Mouse (Mus musculus): ENCODE measurements around the gene Ydjc.

Gene Ydjc

GRCm38 (mm10) chr16:17144339-17144738, at the start of gene Ydjc:
Ydjc (plus strand) TSS chr16:17144621.
- no peak for DNase-seq (ENCODE audit: low read depth in 1 of 2, low spot score in 2 of 2)

- no peak for DNase-seq (ENCODE audit: low read depth in 1 of 2, low spot score in 2 of 2)
Observed at GRCm38 (mm10) chr16:17096938-17097337, 47.5 kb upstream of the Ydjc start.

- DNase-seq (ENCODE audit: low read depth in 1 of 2, low spot score in 2 of 2), result no peak
Observed at GRCm38 (mm10) chr16:17102630-17103220, 41.7 kb upstream of the Ydjc start.

GRCm38 (mm10) chr16:17104600-17104999, 39.8 kb upstream of the Ydjc start:
- DNase-seq (ENCODE audit: low read depth in 1 of 2, low spot score in 2 of 2), result no peak

GRCm38 (mm10) chr16:17110771-17111743, 33.4 kb upstream of the Ydjc start, which contains the start of gene Ppil2:
Ppil2 (minus strand) TSS chr16:17111257.
- peak; percentile 27 to 47 for DNase-seq (ENCODE audit: low read depth in 1 of 2, low spot score in 2 of 2)

GRCm38 (mm10) chr16:17117309-17117799, 27.1 kb upstream of the Ydjc start:
- DNase-seq (ENCODE audit: low read depth in 1 of 2, low spot score in 2 of 2), result no peak

- no peak for DNase-seq (ENCODE audit: low read depth in 1 of 2, low spot score in 2 of 2)
Observed at GRCm38 (mm10) chr16:17121569-17121968, 22.9 kb upstream of the Ydjc start.

GRCm38 (mm10) chr16:17124119-17124870, 20.1 kb upstream of the Ydjc start:
- no peak for DNase-seq (ENCODE audit: low read depth in 1 of 2, low spot score in 2 of 2)

- DNase-seq (ENCODE audit: low read depth in 1 of 2, low spot score in 2 of 2), result peak; percentile 42 to 50
Observed at GRCm38 (mm10) chr16:17124871-17125520, 19.4 kb upstream of the Ydjc start, which contains the start of gene 2610318N02Rik. 2610318N02Rik (minus strand) TSS chr16:17125167.

- peak in 1 of 2 experiments; percentile 21 for DNase-seq (ENCODE audit: low read depth in 1 of 2, low spot score in 2 of 2)
Observed at GRCm38 (mm10) chr16:17127292-17127691, 17.1 kb upstream of the Ydjc start.

GRCm38 (mm10) chr16:17131191-17132088, 13.0 kb upstream of the Ydjc start:
- no peak for DNase-seq (ENCODE audit: low read depth in 1 of 2, low spot score in 2 of 2)

- DNase-seq (ENCODE audit: low read depth in 1 of 2, low spot score in 2 of 2), result peak; percentile 93
Observed at GRCm38 (mm10) chr16:17132089-17132905, 12.1 kb upstream of the Ydjc start, which contains the start of gene Sdf2l1. Sdf2l1 (minus strand) TSS chr16:17132383.

GRCm38 (mm10) chr16:17132906-17133200, 11.6 kb upstream of the Ydjc start:
- no peak for DNase-seq (ENCODE audit: low read depth in 1 of 2, low spot score in 2 of 2)

- no peak for DNase-seq (ENCODE audit: low read depth in 1 of 2, low spot score in 2 of 2)
Observed at GRCm38 (mm10) chr16:17137355-17137754, 7.1 kb upstream of the Ydjc start.

GRCm38 (mm10) chr16:17146772-17147235, 2.4 kb downstream of the Ydjc start, which contains the start of gene Ccdc116:
Ccdc116 (minus strand) TSS chr16:17147229.
- peak; percentile 49 to 66 for DNase-seq (ENCODE audit: low read depth in 1 of 2, low spot score in 2 of 2)

GRCm38 (mm10) chr16:17147391-17147929, 3.0 kb downstream of the Ydjc start:
- no peak for DNase-seq (ENCODE audit: low read depth in 1 of 2, low spot score in 2 of 2)

- DNase-seq (ENCODE audit: low read depth in 1 of 2, low spot score in 2 of 2), result no peak
Observed at GRCm38 (mm10) chr16:17148084-17148483, 3.7 kb downstream of the Ydjc start.

- DNase-seq (ENCODE audit: low read depth in 1 of 2, low spot score in 2 of 2), result no peak
Observed at GRCm38 (mm10) chr16:17150520-17151258, 6.3 kb downstream of the Ydjc start.
